Mouse (Mus musculus) bone marrow, adult 2 months (tissue): ENCODE measurements at regions not wholly inside any gene's neighbourhood (a gene's known extent, or its start where the extent isn't known, plus 50 kb on each side); places are given as distances from the start of the nearest gene placed in this dataset.

Source experiments
- CTCF ChIP-seq: fragments of 200-500 bp; IDR thresholded peaks from 2 replicates; pipeline ENCODE4 v1.5.1; 2011; ENCODE audit warnings: low read length, control low read depth; ENCODE audit not compliant: control insufficient read depth, insufficient read depth
- POLR2A ChIP-seq: fragments of 200-500 bp; IDR thresholded peaks from 2 replicates; pipeline ENCODE4 v1.6.1; 2011; ENCODE audit warnings: low read depth, mild to moderate bottlenecking, control low read depth, low read length, borderline replicate concordance; ENCODE audit not compliant: control insufficient read depth

GRCm38 (mm10) chr19:14353151-14353550 is 244.7 kb downstream of the Tle4 start:
- no peak for TF ChIP-seq CTCF
- TF ChIP-seq POLR2A: no peak
